Mouse (Mus musculus): ENCODE measurements around the gene Cblc.

Gene Cblc

DNA sequence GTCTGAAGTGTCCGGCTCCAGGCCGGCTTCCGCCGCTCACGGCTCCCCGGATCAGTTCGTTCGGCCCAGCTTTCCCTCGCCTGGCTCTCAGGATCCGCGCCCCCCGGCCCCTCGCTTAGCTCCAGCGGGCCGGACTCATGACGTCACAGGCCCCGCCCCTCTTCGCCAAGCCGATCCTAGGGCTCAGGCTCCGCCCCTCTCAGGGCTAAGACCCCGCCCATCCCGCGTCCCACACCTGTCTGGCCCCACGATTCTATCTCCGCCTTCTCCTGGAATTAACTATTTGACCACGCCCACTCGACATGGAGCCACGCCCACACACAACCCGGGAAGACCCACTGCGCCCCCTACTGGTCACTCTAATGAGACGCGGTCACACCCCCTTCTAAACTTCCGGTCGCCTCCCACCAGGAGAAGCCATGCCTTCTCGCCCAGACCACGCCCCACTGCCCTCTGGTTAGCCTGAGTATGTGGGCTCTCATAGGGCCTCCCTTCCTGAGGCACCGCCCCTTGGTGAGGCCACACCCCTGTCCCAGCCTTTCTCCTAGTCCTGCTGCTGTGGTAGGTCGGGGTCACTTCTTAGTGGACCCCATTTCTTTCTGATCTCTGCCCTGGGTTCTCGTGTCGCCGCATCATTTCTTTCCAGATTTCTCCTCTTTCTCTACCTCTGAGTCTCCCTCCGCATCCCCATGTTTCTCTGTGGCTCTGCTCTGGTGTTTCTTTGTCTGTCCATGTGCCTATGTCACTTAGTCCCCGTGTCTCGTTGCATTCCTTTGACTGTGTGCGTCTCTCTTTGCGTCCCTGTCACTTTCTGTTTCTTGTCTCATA is 47.0 kb downstream of the Cblc start:
- peak; percentile 74 for DNase-seq

- no peak for DNase-seq
Measured at GRCm38 (mm10) chr7:19748219-19749195, 48.1 kb downstream of the Cblc start.

DNA sequence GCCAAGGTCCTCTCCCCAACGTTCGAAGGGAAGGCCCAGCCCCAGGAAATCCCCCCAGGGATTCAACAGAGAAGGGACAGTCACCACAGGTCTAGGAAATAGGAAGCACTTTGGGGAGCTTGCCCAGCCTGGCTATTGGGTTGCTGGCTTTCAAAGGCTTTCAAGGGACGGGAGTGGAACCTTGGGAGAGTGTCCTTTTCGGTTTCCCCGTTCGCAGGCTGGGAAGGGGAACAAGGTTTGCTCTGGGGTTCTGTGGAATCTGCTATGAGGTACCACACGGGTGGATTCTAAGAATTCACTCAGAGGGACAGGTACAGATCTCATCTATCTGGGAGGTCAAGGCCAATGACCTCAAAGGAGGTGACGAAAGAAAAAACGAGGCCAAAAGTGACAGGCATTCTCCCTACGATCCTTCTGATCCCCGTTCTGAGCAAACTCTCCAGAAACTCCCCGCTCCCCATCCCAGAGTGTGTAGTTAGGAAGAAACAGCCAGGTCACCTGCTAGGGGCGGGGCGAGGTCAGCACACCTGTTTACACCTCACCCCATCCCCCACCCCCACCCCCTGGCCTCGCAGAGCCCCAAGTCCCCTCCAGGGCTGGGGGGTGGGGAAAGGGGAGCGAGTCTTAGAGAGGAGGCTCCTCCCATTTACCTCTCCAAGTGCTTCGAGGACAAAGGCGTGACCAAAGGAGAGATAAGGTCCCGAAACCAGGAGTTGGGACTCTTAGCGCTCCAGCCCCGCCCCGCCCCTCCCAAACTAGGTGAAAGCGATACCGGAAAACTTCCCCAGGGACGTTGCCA is 49.0 kb downstream of the Cblc start:
- DNase-seq: no peak

GRCm38 (mm10) chr7:19746426-19747201 is 50.0 kb downstream of the Cblc start:
- DNase-seq: no peak

DNA sequence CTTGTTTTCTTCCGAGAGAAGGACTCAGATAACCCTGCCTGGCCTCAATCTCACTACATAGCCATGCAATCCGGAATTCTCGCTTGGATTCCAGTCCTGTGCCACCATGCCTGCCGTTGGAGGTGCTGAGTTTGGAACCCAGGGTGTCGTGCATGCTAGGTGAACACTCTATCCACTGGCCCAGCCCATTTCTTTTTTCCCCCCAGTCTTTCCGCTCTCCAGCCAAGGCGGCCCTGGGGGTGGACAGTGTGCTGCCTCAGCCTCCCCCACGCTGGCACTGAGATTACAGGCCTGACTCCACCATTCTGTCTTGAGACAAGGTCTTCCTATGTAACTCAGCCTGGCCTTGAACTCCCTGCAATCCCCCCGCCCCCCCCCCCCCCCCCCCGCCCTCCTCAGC is 50.6 kb downstream of the Cblc start:
- no peak for DNase-seq

DNA sequence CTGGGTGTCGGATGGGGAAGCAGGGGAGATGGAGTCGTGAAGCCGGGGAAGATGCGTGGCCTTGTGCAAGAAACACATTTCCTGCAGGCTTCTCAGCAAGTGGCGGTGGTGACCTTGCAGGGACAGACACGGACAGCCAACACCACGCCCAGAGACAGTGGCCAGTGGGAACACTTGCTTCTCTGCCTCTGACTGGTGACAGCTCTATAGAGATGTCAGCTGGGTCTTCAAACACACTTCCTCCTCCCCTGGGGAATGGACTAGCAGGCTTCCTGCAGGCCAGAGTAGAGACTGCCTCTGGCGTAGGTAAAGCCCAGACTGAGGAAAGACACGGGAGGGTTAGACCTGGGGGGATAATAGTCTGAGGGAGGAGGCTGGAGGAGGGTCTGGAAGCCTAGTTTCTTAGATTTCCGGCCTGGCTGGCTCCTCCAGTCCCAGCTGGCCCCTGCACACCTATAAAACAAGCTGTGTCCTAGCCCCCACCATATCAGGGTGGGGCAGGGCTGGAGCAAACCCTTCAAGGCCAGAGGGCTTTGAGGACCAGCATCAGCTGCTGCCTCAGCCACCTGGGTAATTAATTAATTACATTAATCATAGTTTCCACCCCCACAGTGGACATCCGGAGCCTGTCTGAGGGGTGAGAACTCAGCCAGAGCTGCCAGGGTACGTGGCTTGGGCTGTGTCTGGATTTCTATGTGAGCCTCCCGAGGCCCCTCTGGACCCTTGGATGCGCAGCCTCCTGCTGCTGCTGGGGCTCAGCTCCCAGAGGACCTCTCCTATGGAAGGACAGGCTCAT is 51.8 kb downstream of the Cblc start:
- no peak for DNase-seq

DNA sequence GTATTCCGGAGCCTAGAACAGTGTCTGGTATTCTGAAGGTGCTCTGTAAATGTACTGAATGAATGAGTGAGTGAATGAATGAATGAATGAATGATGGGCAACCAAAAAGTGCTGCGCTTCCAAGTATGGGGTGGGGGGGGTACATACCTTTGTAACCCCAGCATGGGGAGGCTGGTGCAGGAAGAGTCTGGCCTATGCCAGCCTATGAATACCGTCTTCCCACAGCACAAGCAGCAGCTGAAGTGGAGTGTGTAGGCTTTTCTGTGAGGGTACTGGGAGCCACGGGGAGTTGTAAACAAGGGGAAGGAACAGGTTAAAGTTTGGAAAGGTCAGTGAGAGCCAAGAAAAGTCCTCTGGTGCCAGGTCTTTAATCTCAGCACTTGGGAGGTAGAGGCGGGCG is 52.8 kb downstream of the Cblc start:
- DNase-seq: no peak

GRCm38 (mm10) chr7:19742468-19742867 is 54.1 kb downstream of the Cblc start:
- no peak for DNase-seq

DNA sequence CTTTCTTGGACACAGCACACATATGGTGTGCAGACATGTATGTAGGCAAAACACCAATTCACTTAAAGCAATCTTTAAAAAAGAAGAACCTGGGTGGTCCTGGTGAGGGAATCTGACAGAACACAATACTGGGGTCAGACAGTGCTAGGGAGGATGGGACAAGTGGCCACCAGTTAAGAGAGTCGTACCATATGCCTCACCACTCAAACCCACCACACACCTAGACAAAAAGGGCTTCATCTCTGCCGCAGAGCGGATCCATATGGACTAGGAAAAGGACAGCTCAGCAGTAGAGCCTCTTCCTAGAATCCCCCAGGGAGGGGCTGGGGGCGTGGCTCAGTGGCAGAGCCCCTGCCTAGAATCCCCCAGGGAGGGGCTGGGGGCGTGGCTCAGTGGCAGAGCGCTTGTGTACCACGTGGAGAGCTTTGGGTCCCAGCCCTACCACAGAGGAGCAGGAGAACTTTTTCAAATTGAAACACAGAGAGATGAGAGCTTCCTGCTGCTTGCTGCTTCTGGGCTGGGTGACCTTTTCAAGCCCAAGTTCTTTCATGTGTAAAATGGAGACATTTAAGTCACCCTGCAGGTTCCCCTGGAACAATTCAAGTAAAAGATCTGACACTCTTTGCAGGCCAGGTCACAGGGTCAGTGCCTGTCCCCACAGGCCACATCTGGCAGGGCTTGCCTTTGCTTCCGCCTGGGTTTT is 55.1 kb downstream of the Cblc start:
- DNase-seq: no peak

GRCm38 (mm10) chr7:19740269-19740668 is 56.3 kb downstream of the Cblc start:
- peak; percentile 53 for DNase-seq

DNA sequence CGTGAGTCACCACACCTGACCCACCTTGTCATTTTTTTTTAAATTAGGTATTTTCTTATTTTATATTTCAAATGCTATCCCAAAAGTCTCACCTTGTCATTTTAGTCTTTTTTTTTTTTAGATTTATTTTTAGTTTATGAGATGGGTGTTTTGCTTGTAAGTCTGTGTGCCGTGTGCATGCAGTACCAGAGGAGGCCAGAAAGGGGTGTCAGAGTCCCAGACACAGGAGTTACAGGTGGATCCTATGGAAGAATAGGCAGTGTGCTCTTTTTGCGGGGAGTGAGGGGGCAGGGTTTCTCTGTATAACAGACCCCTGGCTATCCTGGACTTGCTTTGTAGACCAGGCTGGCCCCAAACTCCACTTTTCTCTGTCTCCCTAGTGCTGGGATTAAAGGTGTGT is 57.8 kb downstream of the Cblc start:
- DNase-seq: no peak

DNA sequence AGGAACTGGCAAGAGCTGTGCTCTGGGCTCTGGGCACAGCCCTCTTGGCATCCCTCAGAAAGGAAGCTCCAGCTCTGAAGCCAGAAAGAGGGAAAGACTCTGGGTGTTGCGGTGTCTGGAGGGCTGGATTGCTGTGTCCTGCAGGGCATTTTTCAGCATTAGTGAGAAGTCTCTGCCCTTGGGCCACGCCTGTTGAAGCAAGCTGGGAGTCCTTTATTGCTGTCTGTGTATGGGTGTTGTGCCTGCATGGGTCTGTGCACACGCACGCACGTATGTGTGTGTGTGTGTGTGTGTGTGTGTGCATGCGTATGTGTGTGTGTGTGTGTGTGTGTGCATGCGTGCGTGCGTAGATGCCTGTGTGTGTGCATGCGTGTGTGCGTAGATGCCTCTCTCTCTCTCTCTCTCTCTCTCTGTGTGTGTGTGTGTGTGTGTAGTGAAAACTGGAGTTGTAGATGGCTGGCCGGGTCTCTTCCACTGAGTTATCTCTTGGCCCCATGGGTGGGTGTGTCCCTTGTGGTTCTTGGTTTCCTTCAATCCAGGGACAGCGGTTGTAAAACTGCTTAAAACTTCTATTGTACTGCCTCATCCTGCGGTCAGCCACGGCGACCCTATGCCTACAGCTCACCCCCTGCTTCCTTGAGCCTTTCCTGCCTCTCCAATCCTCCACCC is 60.1 kb downstream of the Cblc start:
- no peak for DNase-seq

DNA sequence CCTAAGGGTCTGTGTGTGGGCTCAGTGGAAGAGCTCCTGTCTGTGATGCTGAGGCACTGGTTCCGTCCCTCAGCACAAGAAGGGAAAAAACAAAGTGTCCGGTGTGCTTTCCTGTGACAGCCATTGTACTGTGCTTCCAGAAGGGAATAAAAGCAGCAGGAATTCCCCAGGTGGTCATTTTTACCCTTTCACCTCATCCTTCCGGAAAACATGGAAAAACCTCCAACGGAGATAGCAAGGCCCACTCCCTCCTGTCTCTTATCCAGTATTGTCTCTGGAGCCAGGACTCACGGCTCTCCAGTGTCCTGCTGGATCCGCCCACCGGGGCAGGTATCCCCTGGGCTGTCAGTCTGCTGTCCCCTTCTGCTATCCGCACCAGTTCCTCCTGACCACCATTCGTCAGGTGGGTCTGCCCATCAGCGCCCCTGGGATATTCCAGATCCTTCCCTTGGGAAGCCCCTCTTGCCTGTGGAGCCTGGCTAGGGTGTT is 62.4 kb downstream of the Cblc start:
- no peak for DNase-seq
